Mouse (Mus musculus) gastrocnemius, postnatal 25 days (tissue): ENCODE results near the gene Itga6. TPM values are rescaled to one million over a fixed set of nuclear protein-coding genes. Genes with fewer than 3 reads are reported as not detected.
A peak's percentile ranks its signal among the peaks of the same experiment; 100 is the strongest.
"Not testable (repeated sequence)": the region's sequence is repeated elsewhere in the genome, so short reads cannot be mapped to it uniquely, and the experiment has no call there.

Source experiments
- DNase-seq: peaks from one replicate; pipeline ENCODE4 v3.0.0; 2022
- long read RNA-seq, 2 experiments: library from polyadenylated mRNA; stranded (forward); transcript quantifications; one replicate each; pipeline ENCODE4 v2.0.0; 2021
- total RNA-seq, 2 experiments: library from RNA; stranded (reverse); gene quantifications; 1 replicate in 1 of 2; 2 replicates in 1 of 2; pipeline ENCODE4 v1.2.3; 2021

Itga6 gene
- total RNA-seq: 10 to 100 TPM; 14.7 to 21.9 TPM
- long read RNA-seq, experiment 1: 0 reads
- long read RNA-seq, experiment 2, full-length matches to known transcripts: 5 of 11 reads
- long read RNA-seq, experiment 2, partial matches to known transcripts: 1 of 11 reads
- long read RNA-seq, experiment 2, other reads (novel, unspliced or antisense): 5 of 11 reads

GRCm38 (mm10) chr2:71745610-71746374 lies at the start of gene Itga6:
Gene Itga6 (plus strand): TSS chr2:71745616.
- DNase-seq: no peak

DNA sequence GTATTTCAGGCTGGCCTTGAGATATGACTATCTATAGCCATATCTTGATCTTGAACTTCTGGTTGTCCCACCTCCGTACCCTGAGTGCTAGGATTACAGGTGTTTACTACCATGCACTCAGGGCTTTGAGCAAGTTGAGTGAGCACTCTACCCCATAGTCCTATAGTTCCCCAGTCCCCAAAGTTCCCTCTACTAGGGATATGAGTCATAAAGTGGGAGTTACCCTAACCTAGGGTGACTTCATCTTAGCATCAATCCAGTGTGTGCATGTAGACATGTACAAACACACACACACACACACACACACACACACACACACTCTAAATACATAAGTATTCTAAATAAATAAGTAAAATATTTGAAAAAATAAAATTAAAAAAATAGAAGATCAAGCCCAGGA lies 48.6 kb upstream of the Itga6 start:
- DNase-seq: no peak

- no peak for DNase-seq
Observed at GRCm38 (mm10) chr2:71697408-71698336, 47.7 kb upstream of the Itga6 start.

- no peak for DNase-seq
Observed at GRCm38 (mm10) chr2:71698366-71698765, 47.0 kb upstream of the Itga6 start.

DNA sequence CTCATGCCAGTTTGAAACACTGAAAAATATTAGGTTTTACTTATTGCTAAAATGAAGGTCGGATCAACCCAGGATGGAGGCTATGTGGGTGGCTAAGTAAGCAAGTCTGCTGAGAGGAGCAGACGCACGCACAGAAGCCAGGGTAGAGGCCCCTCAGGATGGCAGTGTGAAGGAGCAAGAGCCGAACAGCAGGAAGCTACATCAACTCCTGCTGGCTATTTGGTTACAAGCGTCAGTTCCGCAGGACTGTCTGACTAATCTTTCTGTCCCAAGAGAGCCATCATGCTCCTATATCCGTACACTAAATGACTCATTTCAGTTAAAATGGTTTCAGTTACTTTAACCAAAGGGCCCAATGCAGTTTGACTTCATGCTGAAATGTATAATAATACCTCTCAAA lies 46.5 kb upstream of the Itga6 start:
- no peak for DNase-seq

DNA sequence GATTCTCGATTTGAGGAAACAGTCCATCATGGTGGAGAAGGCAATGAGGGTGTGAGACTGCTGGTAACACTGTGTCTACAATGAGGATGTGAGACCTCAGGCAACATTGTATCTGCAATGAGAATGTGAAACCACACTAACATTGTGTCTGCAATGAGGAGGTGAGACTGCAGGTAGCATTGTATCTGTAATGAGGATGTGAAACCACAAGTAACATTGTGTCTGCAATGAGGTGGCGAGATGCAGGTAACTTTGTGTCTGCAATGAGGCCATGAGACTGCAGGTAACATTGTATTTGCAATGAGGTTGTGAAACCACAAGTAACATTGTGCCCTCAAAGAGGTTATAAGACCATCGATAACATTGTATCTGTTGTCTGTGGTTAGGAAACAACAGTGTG lies 44.1 kb upstream of the Itga6 start:
- no peak for DNase-seq

GRCm38 (mm10) chr2:71704309-71704708 lies 41.1 kb upstream of the Itga6 start:
- no peak for DNase-seq

GRCm38 (mm10) chr2:71708886-71709285 lies 36.5 kb upstream of the Itga6 start:
- DNase-seq: no peak

DNA sequence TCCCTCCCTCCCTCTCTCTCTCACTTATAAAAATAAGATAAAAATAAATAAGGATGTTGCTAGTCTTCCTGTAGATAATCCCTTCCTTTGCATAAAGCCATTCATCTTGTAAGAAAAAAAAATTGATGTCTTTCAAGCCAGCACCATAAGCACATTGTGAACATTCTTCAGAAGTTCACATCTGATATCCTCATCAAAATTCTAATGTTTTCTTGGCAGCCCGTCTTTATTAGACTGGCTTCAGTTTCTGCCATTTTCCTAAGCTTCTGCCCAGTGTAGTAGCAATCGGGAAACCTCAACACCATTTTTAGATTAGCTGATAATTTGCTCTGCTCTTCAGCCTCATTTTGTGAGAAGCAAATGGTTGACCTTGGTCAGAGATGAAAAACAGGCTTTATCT lies 33.8 kb upstream of the Itga6 start:
- DNase-seq: no peak

DNA sequence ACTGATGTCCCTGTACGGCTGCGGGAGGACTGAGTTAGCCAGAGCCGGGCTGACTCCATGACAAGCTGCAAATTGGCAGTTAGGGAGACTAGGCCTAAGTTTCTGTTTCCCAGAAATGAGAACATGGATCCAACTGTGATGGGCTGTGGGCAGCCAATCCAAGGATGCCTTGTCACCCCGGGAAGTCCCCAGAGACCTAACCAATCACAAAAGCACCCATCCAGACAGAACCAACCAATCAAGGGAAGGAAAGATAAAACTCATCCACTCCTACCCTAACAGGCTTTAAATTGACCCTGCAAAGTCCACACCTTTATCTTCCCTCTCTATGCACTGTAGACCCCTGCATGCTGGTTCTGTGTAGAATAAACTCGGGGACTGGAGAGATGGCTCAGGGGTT lies 31.0 kb upstream of the Itga6 start:
- DNase-seq: no peak

GRCm38 (mm10) chr2:71719005-71719386 lies 26.4 kb upstream of the Itga6 start:
- no peak for DNase-seq

- DNase-seq: peak; percentile 9
Observed at GRCm38 (mm10) chr2:71719387-71720034, 25.9 kb upstream of the Itga6 start.

GRCm38 (mm10) chr2:71720556-71720955 lies 24.9 kb upstream of the Itga6 start:
- DNase-seq: not testable (repeated sequence)

- DNase-seq: no peak
Observed at GRCm38 (mm10) chr2:71722913-71723312, 22.5 kb upstream of the Itga6 start.

GRCm38 (mm10) chr2:71723623-71724022 lies 21.8 kb upstream of the Itga6 start:
- DNase-seq: no peak

DNA sequence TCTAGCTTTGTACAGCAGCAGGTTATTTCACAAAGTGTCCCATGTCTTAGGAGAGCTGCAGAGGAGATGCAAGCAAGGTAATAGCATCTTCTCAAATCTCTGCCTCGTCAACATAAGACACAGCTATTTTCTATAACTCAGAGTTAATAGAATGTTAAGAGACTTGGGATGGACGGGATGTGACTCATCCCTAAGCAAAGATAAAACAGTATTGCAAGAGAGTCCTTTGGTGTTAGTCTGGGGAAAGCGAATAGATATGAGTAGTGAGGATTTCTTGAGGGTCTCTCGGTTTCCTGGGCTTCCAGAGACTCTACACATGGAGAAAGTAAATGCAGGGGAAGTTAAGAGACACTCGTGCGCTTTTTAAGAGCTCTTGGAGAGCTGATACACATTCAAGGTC lies 21.4 kb upstream of the Itga6 start:
- no peak for DNase-seq

DNA sequence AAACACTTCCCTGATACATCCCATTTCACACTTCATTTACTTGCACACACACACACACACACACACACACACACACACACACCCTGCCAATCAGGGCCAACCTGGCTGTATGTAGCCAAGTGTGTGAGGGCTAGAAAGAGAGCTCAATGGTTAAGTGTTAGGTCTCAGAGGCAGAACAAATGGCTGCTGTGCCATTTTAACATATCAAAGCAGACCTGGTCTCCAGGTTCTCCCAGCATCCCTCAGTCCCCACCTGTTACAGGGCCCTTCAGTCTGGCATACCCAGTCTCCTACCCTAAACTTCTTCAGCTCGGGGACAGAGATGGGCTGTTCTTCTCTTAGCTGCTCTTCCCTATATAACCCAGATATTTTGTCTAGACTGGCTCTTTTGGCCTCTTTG lies 20.0 kb upstream of the Itga6 start:
- no peak for DNase-seq

DNA sequence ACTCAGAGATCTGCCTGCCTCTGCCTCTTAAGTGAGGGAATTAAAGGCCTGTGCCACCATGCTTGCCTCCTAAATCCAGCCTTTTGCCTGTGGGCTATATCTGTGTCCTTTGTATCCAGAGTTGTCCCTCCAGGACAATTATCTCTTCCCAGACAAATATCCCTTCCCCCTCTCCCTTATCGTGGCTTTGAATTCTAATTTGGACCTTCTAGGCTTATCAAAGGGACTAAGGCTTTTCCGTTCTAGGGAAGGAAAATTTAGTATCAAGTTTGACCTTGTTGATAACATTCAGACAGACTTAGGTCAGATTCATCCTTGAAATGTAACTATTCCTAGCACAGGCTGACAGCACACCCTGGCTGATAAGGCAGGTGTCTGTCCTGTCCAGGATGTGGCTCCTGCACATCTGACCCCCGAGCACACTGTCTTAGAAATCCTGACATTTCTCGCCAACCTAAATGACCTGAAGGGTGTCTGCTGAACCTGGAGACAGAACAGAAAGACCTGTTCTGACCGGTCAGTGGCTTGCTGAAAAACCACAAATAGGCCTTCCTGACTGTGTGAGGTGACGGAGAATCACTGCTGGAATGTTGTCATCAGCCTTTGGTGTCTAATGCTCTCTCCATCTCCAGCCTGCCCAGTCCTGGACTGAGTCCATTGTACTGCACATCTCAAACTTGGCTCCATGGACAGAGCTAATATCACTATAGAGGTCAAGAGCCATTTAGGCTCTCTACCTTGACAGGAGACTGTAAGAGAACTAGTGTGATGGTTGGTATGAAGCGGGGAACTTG lies 18.3 kb upstream of the Itga6 start:
- no peak for DNase-seq

- no peak for DNase-seq
Observed at GRCm38 (mm10) chr2:71728341-71728740, 17.1 kb upstream of the Itga6 start.

DNA sequence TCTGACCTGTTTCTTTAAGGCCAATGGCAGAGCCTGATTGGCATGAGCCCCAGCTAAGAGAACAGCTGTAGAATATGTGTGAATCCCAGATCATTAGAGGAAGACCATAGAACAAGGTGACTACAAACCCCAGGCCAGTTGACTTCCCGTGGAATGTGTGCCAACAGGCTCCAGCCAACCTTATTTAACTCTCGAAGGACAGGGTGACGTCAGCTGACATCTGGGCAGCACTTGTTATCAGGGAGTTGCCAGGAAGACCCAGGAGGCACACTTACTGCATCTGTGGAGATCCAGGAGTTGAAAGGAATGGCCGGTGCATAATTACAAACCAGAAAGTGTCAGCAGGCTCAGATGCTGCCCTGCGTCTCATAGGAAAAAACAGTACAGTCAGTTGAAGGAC lies 16.6 kb upstream of the Itga6 start:
- DNase-seq: peak; percentile 26
